In the genomic region with DNA sequence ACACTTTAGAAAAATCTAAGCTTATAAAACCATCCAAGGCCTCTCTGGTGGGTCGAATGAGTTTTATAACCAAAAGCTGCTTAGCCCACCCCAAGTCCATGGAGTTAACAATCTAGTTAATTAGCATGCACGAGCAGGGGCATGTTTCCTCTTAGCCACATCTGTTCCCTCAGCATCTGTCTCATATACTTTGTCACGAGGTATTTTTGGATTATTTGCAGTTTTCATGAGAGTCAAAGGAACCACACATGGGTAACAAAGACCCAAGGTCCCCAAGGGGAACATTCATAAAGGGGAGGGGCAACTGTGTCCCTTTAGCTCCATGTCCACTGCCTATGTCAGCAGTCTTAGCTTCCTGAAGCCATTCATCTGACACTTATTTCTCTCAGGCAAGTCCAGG, we compare ENCODE assay signal across 16 mouse cellular contexts.
A peak's percentile ranks its signal among the peaks of the same experiment; 100 is the strongest.
DNase-seq lines count a peak whose midpoint lies in the region; ATAC-seq and TF ChIP-seq lines count a peak whose summit lies in the region.
"Had no signal": no experiment of that assay in that cellular context is flagged by ENCODE, and none has a peak within 500 bp of the region (broad histone marks: within the 10 kb centered on the region; RNA-seq: fewer than 3 reads in every experiment).

No protein-coding gene starts in this region.

- no peak for TF ChIP-seq POLR2A in CH12.LX (IDR thresholded peaks at IDR 0.05; ENCODE audit: low read depth, low read length)

- WGBS in heart, embryonic 10.5 days: 79% methylated on average over 3 of the region's 3 CpGs
- 62% methylated on average over 3 of the region's 3 CpGs for WGBS in liver, postnatal 0 days (ENCODE audit: insufficient replicate concordance)
- WGBS in liver, embryonic 11.5 days: 75% methylated on average over 3 of the region's 3 CpGs
- WGBS in limb, embryonic 13.5 days: 8% methylated on average over 3 of the region's 3 CpGs

- no peak for TF ChIP-seq EP300 in liver, postnatal 0 days (IDR thresholded peaks at IDR 0.05; ENCODE audit: low read depth)
- 0 out of 2 replicates have a peak, but pooled peaks have one; percentile 14 for TF ChIP-seq EP300 in CH12.LX (IDR thresholded peaks at IDR 0.05; ENCODE audit: low read length)

- no peak overlapping the region for H3K4me2 ChIP-seq in liver, postnatal 0 days (ENCODE audit: low read depth, low read length)
- no peak overlapping the region for H3K4me2 ChIP-seq in liver, embryonic 11.5 days
- peak overlapping the region; percentile 1; the same call in 1 of the 2 replicates for H3K4me2 ChIP-seq in CH12.LX (ENCODE audit: insufficient read depth, low read depth, poor library complexity, severe bottlenecking)
- H3K4me2 ChIP-seq in limb, embryonic 13.5 days (replicated peaks): no peak overlapping the region; the same call in 1 of the 2 replicates
- H3K4me2 ChIP-seq: embryonic facial prominence, embryonic 15.5 days; lung, embryonic 15.5 days had no signal

- peak; percentile 41; the same call in 1 of the 2 replicates for ATAC-seq in liver, postnatal 0 days
- ATAC-seq in liver, embryonic 11.5 days (replicated peaks; ENCODE audit: low FRiP score): no peak
- peak; percentile 44; the same call in 1 of the 2 replicates for ATAC-seq in limb, embryonic 13.5 days (ENCODE audit: low FRiP score, low read depth)
- ATAC-seq: forebrain, postnatal 0 days; inflammation-experienced regulatory T-cells, adult 6 months had no signal

- no peak for TF ChIP-seq CTCF in liver, postnatal 0 days (IDR thresholded peaks at IDR 0.05; ENCODE audit: low read depth)
- TF ChIP-seq CTCF in CH12.LX (conservative IDR thresholded peaks at IDR 0.05 in 1 of 2, IDR thresholded peaks at IDR 0.05 in 1 of 2; ENCODE audit: low read depth in 2 of 2, low read length in 2 of 2): no peak

- no peak for TF ChIP-seq RAD21 in CH12.LX (IDR thresholded peaks at IDR 0.05; ENCODE audit: low read depth, low read length)

- H3K4me3 ChIP-seq in heart, embryonic 10.5 days: no peak overlapping the region
- no peak overlapping the region for H3K4me3 ChIP-seq in liver, postnatal 0 days (ENCODE audit: low read depth, low read length)
- no peak overlapping the region for H3K4me3 ChIP-seq in liver, embryonic 11.5 days (ENCODE audit: low read depth, low read length)
- H3K4me3 ChIP-seq in CH12.LX (replicated peaks in 1 of 3; ENCODE audit: low read depth in 2 of 3, low read length in 2 of 3, poor library complexity in 1 of 3): no peak overlapping the region
- no peak overlapping the region for H3K4me3 ChIP-seq in limb, embryonic 13.5 days
- H3K4me3 ChIP-seq: embryonic facial prominence, embryonic 15.5 days; lung, embryonic 15.5 days had no signal

- in situ Hi-C loops in CH12.LX (cut with MboI; ENCODE audit: low pct_ligation_motif_present, low pct_unique_long_range_greater_than_20kb, low sequenced_read_pairs): no loop called here

- H3K9me3 ChIP-seq in heart, embryonic 10.5 days: no peaks in the 10 kb centered on the region
- no peaks in the 10 kb centered on the region for H3K9me3 ChIP-seq in liver, postnatal 0 days (ENCODE audit: low read length)
- H3K9me3 ChIP-seq in liver, embryonic 11.5 days (ENCODE audit: control insufficient read depth, low read length): no peaks in the 10 kb centered on the region
- H3K9me3 ChIP-seq in CH12.LX (replicated peaks; ENCODE audit: low read length): no peaks in the 10 kb centered on the region
- no peaks in the 10 kb centered on the region for H3K9me3 ChIP-seq in limb, embryonic 13.5 days
- H3K9me3 ChIP-seq: embryonic facial prominence, embryonic 15.5 days; G1E; lung, embryonic 15.5 days had no signal

- H3K79me2 ChIP-seq in CH12.LX (replicated peaks; ENCODE audit: control insufficient read depth, extremely low read depth, insufficient read depth, poor library complexity, severe bottlenecking): peaks cover 3% of the 10 kb centered on the region; the same call in 1 of the 2 replicates

- no peak overlapping the region for H3K9ac ChIP-seq in liver, postnatal 0 days (replicated peaks)
- H3K9ac ChIP-seq in liver, embryonic 11.5 days (ENCODE audit: low read depth, low read length): no peak overlapping the region
- H3K9ac ChIP-seq in CH12.LX (ENCODE audit: insufficient read depth, low read depth): no peak overlapping the region
- H3K9ac ChIP-seq in limb, embryonic 13.5 days: no peak overlapping the region
- H3K9ac ChIP-seq: embryonic facial prominence, embryonic 15.5 days; forebrain, postnatal 0 days; lung, embryonic 15.5 days had no signal

- H3K27ac ChIP-seq in heart, embryonic 10.5 days: 0 out of 2 replicates have a peak overlapping the region, but pooled peaks have one; percentile 57
- H3K27ac ChIP-seq in liver, postnatal 0 days (ENCODE audit: low read depth): no peak overlapping the region
- no peak overlapping the region for H3K27ac ChIP-seq in liver, embryonic 11.5 days (ENCODE audit: low read depth, low read length)
- H3K27ac ChIP-seq in CH12.LX (ENCODE audit: insufficient read depth, low read depth): no peak overlapping the region
- no peak overlapping the region for H3K27ac ChIP-seq in limb, embryonic 13.5 days
- H3K27ac ChIP-seq: lung, embryonic 15.5 days; stomach, postnatal 0 days had no signal

- H3K36me3 ChIP-seq in heart, embryonic 10.5 days: no peaks in the 10 kb centered on the region
- H3K36me3 ChIP-seq in liver, postnatal 0 days (replicated peaks; ENCODE audit: insufficient read depth, low read length): no peaks in the 10 kb centered on the region
- H3K36me3 ChIP-seq in liver, embryonic 11.5 days (ENCODE audit: control insufficient read depth, insufficient read depth, low read length): no peaks in the 10 kb centered on the region
- peaks cover 0 to 26% of the 10 kb centered on the region in 2 experiments for H3K36me3 ChIP-seq in CH12.LX (replicated peaks in 1 of 2; ENCODE audit: control insufficient read depth in 1 of 2, insufficient read depth in 1 of 2, low read length in 1 of 2)
- H3K36me3 ChIP-seq in limb, embryonic 13.5 days: no peaks in the 10 kb centered on the region
- H3K36me3 ChIP-seq: embryonic facial prominence, embryonic 15.5 days; G1E; lung, embryonic 15.5 days had no signal

- no peak for DNase-seq in heart, embryonic 10.5 days (ENCODE audit: low spot score)
- DNase-seq in heart, adult 18-20 months: no peak
- no peak for DNase-seq in liver, postnatal 0 days
- DNase-seq in liver, embryonic 11.5 days (ENCODE audit: low spot score): no peak
- DNase-seq in CH12.LX (ENCODE audit: extremely low read depth): peak; percentile 74
- DNase-seq in cerebellum, postnatal 25 days: no peak
- DNase-seq: cerebellum, adult 11-12 months; forebrain, postnatal 0 days; gastrocnemius, postnatal 10 days; thymus, postnatal 36 days had no signal

- dilution Hi-C loops in CH12.LX (cut with MboI; ENCODE audit: extremely low pct_ligation_motif_present, extremely low pct_unique_long_range_greater_than_20kb, low sequenced_read_pairs): no loop called here

- H3K4me1 ChIP-seq in heart, embryonic 10.5 days: peaks cover 38% of the 10 kb centered on the region
- H3K4me1 ChIP-seq in liver, postnatal 0 days (ENCODE audit: insufficient read depth): peaks cover 7% of the 10 kb centered on the region
- 0 out of 2 replicates have a peak, but pooled peaks cover 2% of the 10 kb centered on the region for H3K4me1 ChIP-seq in liver, embryonic 11.5 days (replicated peaks; ENCODE audit: control insufficient read depth, insufficient read depth, low read length)
- peaks cover 5 to 52% of the 10 kb centered on the region in 2 experiments for H3K4me1 ChIP-seq in CH12.LX (ENCODE audit: control insufficient read depth in 1 of 2, insufficient read depth in 2 of 2)
- peaks cover 27% of the 10 kb centered on the region for H3K4me1 ChIP-seq in limb, embryonic 13.5 days

- no peaks in the 10 kb centered on the region for H3K27me3 ChIP-seq in heart, embryonic 10.5 days (ENCODE audit: insufficient read depth, poor library complexity, severe bottlenecking)
- no peaks in the 10 kb centered on the region for H3K27me3 ChIP-seq in liver, postnatal 0 days (ENCODE audit: insufficient read depth, low read length)
- no peaks in the 10 kb centered on the region for H3K27me3 ChIP-seq in liver, embryonic 11.5 days (replicated peaks; ENCODE audit: control insufficient read depth, insufficient read depth, low read length)
- H3K27me3 ChIP-seq in CH12.LX (replicated peaks): no peaks in the 10 kb centered on the region
- H3K27me3 ChIP-seq in limb, embryonic 13.5 days: no peaks in the 10 kb centered on the region
- H3K27me3 ChIP-seq: embryonic facial prominence, embryonic 15.5 days; lung, embryonic 15.5 days had no signal

TF ChIP-seq in CH12.LX, 34 proteins besides CTCF, POLR2A, EP300 and RAD21:
- TF ChIP-seq MEF2A (IDR thresholded peaks at IDR 0.05; ENCODE audit: borderline replicate concordance, low read depth, low read length) (peak; percentile 73), MAX (IDR thresholded peaks at IDR 0.05; ENCODE audit: low read length) (0 out of 2 replicates have a peak, but pooled peaks have one; percentile 27), MYC (IDR thresholded peaks at IDR 0.05; ENCODE audit: low read depth, low read length) (no peak), BHLHE40 (IDR thresholded peaks at IDR 0.05; ENCODE audit: low read depth, low read length) (peak; percentile 75), ETS1 (conservative IDR thresholded peaks at IDR 0.05; ENCODE audit: low read depth, low read length) (peak; percentile 55; the same call in 1 of the 2 replicates)
